In genomic region chr9:40410895-40411294, GRCm38 (mm10) we compare ENCODE assay signal across 21 mouse cellular contexts.
DNase-seq lines count a peak whose midpoint lies in the region; ATAC-seq and TF ChIP-seq lines count a peak whose summit lies in the region.
"Had no signal": no experiment of that assay in that cellular context is flagged by ENCODE, and none has a peak within 500 bp of the region (broad histone marks: within the 10 kb centered on the region; RNA-seq: fewer than 3 reads in every experiment).

No protein-coding gene starts in this region.

- peak; percentile 67 for DNase-seq in kidney, adult 2 months
- DNase-seq in kidney, adult 9 months = peak; percentile 70
- no peak for DNase-seq in kidney, postnatal 10 days
- DNase-seq in kidney, postnatal 36 days = peak; percentile 47 to 62
- DNase-seq: adrenal gland, adult 2 months; adrenal gland, adult 8-10 months; adrenal gland, postnatal 10 days; adrenal gland, postnatal 14 days; adrenal gland, postnatal 25 days; adrenal gland, postnatal 36 days; B cell, adult 2 months; cerebellum, adult 11 months; cerebellum, adult 11-12 months; cerebellum, adult 18-20 months had no signal

- 0 out of 2 replicates have a peak, but pooled peaks cover 5% of the 10 kb centered on the region for H3K4me1 ChIP-seq in kidney, adult 2 months (ENCODE audit: control insufficient read depth, insufficient read depth, low read length)
- peaks cover 13% of the 10 kb centered on the region for H3K4me1 ChIP-seq in kidney, embryonic 14.5 days (ENCODE audit: control insufficient read depth, insufficient read depth, low read length)
- peaks cover 31% of the 10 kb centered on the region for H3K4me1 ChIP-seq in kidney, embryonic 16.5 days (ENCODE audit: insufficient read depth, low read length)

- no peak for ATAC-seq in kidney, embryonic 14.5 days (ENCODE audit: low FRiP score, low TSS enrichment)
- ATAC-seq in kidney, embryonic 16.5 days (ENCODE audit: low FRiP score, low TSS enrichment) = no peak
- ATAC-seq: activated CD4-positive, CD25-positive, alpha-beta regulatory T cell, adult 4 months; CD4-positive, CD25-positive, alpha-beta regulatory T cell, adult 4 months; Patski had no signal

- H3K9me3 ChIP-seq in kidney, embryonic 14.5 days (ENCODE audit: control insufficient read depth, low read length) = no peaks in the 10 kb centered on the region
- no peaks in the 10 kb centered on the region for H3K9me3 ChIP-seq in kidney, embryonic 16.5 days (ENCODE audit: low read length)

- H3K4me2 ChIP-seq in kidney, embryonic 14.5 days (replicated peaks; ENCODE audit: low read depth, low read length) = no peak overlapping the region
- H3K4me2 ChIP-seq in kidney, embryonic 16.5 days (replicated peaks; ENCODE audit: low read depth, low read length) = no peak overlapping the region

- 71% methylated on average over 3 of the region's 3 CpGs for WGBS in kidney, adult 2 months
- 93% methylated on average over 3 of the region's 3 CpGs for whole genome bisulfite sequencing in kidney, embryonic 14.5 days
- 91% methylated on average over 3 of the region's 3 CpGs for WGBS in kidney, embryonic 16.5 days

- H3K9ac ChIP-seq in kidney, embryonic 14.5 days (ENCODE audit: low read depth, low read length) = no peak overlapping the region
- no peak overlapping the region for H3K9ac ChIP-seq in kidney, embryonic 16.5 days (replicated peaks; ENCODE audit: low read length)

- H3K4me3 ChIP-seq in kidney, adult 2 months (ENCODE audit: insufficient read depth, low read depth, low read length) = no peak overlapping the region
- no peak overlapping the region for H3K4me3 ChIP-seq in kidney, embryonic 14.5 days (ENCODE audit: low read length)
- H3K4me3 ChIP-seq in kidney, embryonic 16.5 days (ENCODE audit: low read length) = no peak overlapping the region

- H3K27me3 ChIP-seq in kidney, adult 2 months (replicated peaks; ENCODE audit: control insufficient read depth, insufficient read depth, low read length) = no peaks in the 10 kb centered on the region
- no peaks in the 10 kb centered on the region for H3K27me3 ChIP-seq in kidney, embryonic 14.5 days (ENCODE audit: control insufficient read depth, insufficient read depth, low read length)
- H3K27me3 ChIP-seq in kidney, embryonic 16.5 days (ENCODE audit: insufficient read depth, low read length) = no peaks in the 10 kb centered on the region
- H3K27me3 ChIP-seq: CH12.LX, Patski had no signal

- no peaks in the 10 kb centered on the region for H3K36me3 ChIP-seq in kidney, adult 2 months (ENCODE audit: control insufficient read depth, insufficient read depth, low read length)
- H3K36me3 ChIP-seq in kidney, embryonic 14.5 days (ENCODE audit: control insufficient read depth, insufficient read depth, low read length) = no peaks in the 10 kb centered on the region
- H3K36me3 ChIP-seq in kidney, embryonic 16.5 days (ENCODE audit: insufficient read depth, low read length) = no peaks in the 10 kb centered on the region
- H3K36me3 ChIP-seq: G1E had no signal

- no peak overlapping the region for H3K27ac ChIP-seq in kidney, adult 2 months (ENCODE audit: insufficient read depth, low read depth, low read length)
- H3K27ac ChIP-seq in kidney, embryonic 14.5 days (ENCODE audit: low read depth, low read length) = no peak overlapping the region
- H3K27ac ChIP-seq in kidney, embryonic 16.5 days (ENCODE audit: low read length) = no peak overlapping the region

- TF ChIP-seq CTCF in kidney, adult 2 months (conservative IDR thresholded peaks at IDR 0.05; ENCODE audit: insufficient read depth, insufficient read length, low read depth, low read length) = no peak

- TF ChIP-seq POLR2A in kidney, adult 2 months (IDR thresholded peaks at IDR 0.05; ENCODE audit: low read depth, low read length) = no peak
